Mouse (Mus musculus) heart, postnatal 25 days (tissue): ENCODE data around the gene Grip2. TPM values are rescaled to one million over a fixed set of nuclear protein-coding genes. Genes with fewer than 3 reads are reported as not detected.

Source experiments
- DNase-seq: peaks from one replicate; pipeline ENCODE4 v3.0.0; 2022; ENCODE audit warnings: low spot score
- intact Hi-C: fragments of 180-260 bp; cut with DNase I; formaldehyde crosslinking; loops from one replicate; pipeline ENCODE4 v1.15.1; 2025
- total RNA-seq, 2 experiments: library from RNA; stranded (reverse); gene quantifications; 2 replicates each; pipeline ENCODE4 v1.2.3; 2021

The Grip2 gene
- total RNA-seq: 10 to 100 TPM; 12.3 to 17.4 TPM

DNA sequence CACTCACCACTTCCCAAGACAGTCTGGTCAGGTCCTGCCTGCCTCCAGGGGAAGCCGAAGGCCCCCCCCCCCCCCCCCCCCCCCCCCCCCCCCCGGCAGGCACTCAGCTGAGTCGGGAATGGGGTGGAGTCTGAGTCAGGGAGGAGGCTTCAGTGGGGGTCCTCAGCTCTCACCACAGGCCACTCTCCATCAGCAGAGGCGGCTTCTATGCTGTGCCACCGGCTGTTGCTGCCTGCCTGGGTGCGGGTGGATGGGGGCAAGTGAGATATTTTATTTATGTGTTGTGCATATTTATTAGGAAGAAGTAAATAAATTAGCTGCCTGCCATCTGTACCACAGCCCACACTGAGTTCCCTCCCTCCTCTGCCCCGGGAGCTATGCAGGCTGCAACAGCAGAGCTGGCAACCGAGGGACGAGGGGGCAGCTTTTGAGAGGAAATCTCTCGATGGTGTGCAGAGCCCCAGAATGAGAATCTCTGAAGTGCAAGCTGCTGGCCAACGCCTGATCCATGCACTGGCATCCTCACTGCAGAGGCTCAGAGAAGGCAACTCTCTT lies at the start of gene Grip2:
TSS of gene Grip2 (minus strand) at position 235 of the 555 bp plus-strand sequence.
- intact Hi-C loops: no loop called here
- DNase-seq: no peak

DNA sequence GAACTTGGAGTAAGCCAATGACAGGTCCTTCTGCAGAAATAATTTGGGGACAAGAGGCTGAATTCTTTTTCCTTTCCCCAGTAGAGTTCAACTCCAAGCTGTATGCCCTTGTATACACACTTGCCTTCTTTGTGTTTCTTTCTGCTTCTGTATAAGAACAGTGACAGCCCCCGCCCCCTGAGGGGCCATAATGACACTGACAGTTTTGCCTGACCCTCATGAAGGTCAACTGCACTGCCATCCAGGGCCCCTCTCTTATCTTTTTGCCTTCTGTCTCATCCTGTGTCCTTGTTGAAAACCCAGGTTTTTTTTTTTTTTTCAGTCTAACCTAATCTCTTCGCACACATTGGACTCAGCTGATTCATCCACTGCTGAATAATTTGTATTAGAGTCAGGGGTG lies 45.7 kb upstream of the Grip2 start:
- no peak for DNase-seq
- intact Hi-C loops: no loop called here

DNA sequence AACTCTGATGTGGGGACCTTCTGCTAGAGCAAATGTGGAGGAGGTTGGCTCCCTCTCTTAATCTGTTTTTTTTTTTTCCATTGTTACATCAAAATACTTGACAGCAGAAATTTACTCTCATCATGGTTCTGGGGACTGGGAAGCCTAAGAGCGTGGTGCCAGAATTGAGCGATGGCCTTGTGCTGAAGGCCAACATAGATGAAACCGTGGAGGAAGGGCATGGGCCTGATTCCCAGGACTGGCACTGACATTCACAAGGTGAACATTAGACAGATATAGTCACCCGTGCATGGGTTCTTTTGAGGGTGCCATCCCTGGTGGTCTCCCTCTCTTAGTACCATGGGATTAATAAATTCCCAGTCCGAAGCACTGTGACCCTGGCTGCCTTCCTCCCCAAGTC lies 41.0 kb upstream of the Grip2 start:
- intact Hi-C loops: no loop called here
- no peak for DNase-seq

DNA sequence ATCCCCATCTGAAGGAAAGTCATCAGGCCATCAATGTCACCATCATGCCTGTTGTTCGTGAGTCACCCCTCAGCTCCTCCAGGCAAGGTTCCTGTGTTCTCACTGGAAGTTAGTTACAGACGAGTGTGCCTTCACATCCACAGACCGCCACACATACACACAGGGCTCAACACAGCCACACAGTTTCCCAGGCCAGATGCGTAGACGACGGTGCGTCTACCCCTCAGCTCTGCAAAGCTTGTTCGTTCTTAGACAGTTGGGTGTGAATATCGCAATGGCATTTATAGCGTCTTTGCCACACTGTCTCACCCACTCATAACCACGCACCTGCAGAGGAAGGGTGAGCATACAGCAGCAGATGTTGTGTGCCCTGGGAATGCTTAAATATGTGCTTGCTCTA lies 38.6 kb upstream of the Grip2 start:
- no peak for DNase-seq
- intact Hi-C loops: no loop called here

DNA sequence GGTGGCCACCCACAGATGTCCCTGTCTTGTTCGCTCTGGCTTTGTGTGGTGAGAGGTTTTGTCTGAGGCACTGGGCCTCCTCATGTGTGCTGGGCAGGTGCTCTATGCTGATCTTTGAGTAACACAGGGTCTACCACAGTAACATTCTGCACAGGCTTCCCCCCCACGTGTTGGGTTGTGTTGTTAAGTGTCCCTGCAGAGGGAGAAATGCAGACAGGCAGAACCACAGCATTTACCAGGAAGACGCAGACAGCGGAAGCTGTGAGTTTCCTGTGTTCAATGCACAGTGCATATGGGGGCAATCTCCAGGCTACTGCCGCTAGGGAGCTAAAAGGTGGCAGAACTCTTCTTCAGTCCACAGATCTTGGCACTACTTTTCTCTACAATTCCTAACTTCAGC lies 37.5 kb upstream of the Grip2 start:
- DNase-seq: no peak
- intact Hi-C loops: no loop called here

DNA sequence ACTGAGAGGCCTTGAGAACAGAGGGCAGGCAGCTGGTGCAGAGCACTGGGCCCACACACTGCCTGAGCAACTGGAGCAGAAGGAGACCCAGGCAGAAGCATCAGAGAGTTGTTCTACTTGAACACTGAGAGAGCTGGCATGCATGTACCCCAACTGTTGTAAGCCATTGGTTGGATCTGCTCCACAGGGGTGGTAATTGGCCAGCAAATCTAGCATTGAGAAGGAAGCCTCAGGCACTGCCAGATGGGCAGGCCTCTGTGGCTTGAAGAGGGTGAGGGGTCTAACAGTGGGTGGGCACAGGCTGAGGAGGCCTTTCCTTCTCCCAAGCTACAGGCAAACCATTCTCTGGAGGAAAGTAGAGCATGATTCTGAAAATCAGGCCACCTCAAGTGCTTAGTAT lies 35.8 kb upstream of the Grip2 start:
- DNase-seq: no peak
- intact Hi-C loops: no loop called here

DNA sequence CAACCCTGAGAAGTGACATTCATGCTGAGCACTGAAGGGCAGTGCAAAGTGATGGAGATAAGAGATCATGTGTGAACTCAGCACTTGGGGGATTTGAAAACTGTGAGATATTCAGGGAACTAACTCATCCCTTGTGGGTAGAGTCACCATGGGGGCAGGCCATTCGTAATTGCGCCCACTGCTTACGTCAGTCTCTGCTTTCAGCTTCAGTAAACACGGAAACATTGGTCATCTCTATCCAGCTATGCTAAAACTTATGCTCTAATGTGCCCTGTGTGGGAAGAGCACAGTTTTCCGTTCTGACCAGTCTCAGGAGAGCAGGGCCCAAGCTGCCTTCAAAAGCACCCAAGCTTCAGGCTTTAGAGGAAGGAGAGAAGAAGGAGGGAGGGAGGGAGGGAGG lies 31.3 kb upstream of the Grip2 start:
- intact Hi-C loops: no loop called here
- DNase-seq: no peak

DNA sequence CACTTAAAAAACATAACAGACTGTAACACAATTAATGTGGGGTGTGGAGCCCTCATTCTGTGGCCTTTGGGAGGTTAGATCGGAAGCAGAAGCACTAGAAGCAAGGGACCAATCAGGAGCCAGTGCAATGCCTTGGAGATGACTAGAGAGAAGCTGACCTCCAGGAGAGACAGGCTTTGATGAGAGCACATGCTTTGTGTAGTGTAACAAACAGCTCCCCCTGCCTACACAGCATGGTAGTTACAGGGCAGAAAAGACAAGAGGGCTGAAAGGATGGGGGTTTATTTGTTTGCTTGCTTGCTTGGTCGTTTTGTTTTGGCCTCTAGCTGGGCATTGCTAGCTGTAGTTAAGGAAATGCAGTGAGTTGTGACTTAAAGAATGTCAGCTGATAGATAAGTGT lies 25.5 kb upstream of the Grip2 start:
- DNase-seq: no peak
- intact Hi-C loops: loop anchor here (1.0 to 5.0 kb wide), 3 partner anchors 76 to 325 kb away; no protein-coding TSS in a partner anchor

DNA sequence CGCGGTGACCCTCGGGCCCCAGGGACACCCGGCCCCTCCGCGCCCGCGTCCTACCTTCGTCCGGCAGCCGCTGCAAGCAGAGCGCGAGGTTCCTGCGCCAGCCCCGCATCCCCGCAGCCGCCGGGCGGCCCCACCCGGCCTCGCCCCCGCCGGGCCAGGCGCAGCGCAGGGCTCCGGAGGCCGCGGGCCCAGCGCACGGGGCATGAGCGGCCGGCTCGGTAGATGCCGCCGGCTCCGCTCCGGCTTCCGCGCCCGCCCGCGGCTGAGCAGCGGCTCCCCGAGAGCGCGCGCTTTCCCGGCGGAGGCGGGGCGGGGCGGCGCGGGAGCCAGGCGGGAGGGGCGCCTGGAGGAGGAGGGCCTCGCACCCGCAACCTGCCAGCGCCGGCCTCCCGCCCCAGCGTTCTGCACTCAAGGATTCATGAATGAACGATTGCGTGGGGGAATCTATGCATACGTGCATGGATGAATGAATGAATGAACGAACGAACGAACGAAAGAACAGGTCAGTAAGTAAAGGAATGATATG lies 16.6 kb upstream of the Grip2 start:
- no peak for DNase-seq
- intact Hi-C loops: no loop called here

DNA sequence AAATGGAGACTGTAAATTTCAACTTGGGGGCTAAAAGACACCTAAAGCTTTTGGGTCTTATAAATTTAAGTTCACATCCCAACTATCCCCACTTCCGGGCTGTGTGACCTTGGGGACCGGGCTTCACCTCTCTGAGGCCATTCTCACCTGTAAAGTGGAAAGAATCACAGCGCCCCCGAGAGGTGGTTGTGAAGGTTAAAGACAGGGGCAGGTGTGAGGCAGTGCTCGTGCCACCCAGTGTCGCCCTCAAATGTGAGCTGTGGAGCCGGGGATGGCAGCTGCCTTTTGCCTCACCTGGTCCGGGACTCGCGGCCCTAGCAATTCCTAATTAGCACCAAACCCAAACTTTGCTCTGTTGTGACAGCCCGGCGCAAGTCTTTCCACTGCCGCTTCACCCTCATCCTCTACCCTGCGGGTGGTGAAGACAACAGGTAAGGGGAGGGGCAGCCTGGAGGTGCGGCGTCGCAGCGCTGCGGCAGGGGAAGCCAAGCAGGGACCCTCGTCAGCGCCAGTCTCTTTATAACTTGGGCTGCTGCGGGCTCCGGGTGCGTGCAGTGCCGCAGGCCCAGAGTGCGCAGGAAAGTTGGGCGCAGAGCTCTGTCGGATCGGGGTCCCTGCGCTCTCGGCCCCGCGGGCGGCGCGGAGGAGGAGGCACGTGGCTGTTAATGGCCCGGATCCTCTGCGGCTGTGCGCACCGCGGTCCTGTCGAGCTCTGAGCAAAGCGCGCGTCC lies 16.0 kb upstream of the Grip2 start:
- intact Hi-C loops: no loop called here
- no peak for DNase-seq

DNA sequence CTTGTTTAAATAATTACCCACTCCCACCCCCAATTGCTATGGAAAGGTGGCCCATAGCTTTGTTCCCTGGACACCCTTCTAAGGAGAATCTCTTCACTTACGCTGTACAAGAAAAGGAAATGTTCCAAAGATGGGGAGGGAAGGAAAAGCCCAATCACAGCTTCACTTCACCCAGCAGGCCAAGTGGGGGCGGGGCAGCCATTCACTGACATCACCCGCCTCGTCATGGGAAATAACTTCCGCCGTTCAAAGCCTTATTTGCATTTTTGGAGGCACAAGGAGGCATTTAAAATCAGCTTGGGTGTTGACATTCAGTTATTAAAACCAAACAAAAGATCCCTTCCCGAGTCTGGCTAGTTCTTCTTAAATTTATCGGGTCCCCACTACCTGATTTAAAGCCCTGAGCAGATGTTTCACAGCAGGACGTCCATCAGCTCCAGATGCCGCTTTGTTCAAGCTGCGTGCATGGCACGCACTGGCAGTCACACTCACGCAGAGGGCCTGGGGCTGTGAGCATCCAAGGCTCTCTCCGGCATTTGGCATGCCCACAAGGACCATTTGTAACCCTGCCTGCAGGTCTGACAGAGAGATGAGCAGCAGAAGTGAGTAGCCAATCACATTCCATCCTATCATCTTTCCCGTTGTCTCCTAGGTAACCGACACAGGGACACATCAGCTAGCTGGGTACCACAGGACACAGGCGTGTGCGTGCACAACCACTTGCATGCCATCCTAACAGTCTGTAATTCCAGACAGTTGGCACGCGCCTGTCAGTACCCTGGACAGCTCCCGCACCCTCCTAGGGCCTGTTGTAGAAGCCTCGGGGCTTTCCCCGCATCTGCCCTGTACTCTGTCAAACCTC lies 12.2 kb upstream of the Grip2 start:
- DNase-seq: no peak
- intact Hi-C loops: no loop called here

DNA sequence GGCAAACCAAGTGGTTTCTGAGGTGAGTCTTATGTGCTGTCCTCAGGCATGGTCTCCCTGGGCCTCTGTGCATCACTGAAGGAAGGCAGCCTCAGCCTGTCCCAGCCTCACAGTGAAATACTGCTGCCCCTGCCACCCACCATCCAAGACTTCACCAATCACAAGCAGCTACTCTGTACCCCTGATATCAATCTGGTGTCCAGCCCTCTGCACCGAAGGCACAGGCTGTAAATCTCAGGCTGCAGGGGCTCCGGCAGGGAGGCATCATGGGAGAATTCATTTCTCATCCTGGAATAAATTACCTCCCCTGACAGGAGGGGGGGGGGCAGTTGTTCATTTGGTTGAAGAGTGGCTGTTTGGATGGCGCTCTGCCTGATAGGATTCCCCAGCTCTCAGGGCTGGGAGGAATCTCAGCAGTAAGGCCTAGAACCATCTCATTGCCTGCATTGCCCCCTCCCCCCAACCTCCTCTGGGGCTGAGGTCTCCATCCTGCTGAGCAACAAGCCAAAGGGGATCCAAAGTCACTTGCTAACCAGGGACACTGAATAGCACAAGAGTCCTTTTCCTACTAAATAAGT lies 5.9 kb upstream of the Grip2 start:
- DNase-seq: no peak
- intact Hi-C loops: no loop called here

DNA sequence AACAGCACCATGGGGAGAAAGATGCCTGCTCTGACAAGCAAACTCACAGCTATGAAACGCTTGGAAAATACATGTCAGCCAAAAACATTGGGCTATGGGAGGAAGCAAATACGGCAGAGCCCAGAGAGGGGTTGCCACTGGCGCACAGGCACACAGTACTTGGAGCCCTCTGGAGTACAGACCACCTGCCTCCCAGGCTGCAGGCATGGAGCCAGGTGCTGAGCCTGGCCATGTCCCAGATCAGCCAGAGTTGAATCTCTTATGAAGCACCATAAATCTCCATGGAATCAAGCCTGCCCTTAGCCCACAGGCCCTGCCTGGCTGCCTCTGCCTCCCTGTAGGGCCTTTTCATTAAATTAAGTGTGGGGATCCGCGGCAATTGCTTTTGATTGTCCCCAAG lies 876 bp upstream of the Grip2 start:
- intact Hi-C loops: no loop called here
- no peak for DNase-seq

DNA sequence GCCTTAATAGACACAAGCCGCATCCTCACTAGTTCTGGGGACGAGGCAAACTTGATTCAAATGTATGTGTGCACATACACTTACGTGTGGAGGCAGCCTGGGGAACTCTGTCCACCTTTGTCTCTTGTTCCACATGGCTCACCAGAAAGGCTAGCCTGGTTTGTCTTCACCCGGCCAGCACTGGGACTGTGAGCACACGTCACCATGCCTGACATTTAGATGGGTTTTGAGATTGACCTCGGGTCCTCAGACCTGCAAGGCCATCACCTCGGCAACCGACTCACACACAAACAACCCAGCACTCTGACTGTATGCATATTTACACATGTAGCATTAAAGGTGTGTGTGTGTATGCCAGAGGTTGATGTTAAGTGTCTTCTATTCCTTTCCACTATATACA lies 8.8 kb downstream of the Grip2 start:
- intact Hi-C loops: no loop called here
- DNase-seq: no peak

DNA sequence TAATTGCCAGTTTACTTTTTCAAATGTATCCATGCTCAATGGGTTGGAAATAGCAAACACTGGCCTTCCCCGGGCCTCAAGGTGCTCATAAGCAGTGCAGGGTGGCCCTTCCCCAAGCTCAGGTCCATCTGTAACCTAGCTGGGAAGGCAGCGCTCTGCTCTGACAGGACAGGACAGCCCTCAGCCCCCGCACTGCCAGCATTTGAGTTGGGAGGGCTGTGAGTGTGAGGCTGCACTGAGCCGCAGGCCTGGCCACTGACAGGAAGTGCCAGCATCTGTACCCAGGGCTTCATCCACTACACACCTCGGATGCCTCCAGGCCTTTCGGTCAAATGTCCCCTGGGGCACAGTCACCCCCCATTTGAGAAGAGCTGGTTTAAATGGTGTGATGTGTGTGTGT lies 11.1 kb downstream of the Grip2 start:
- intact Hi-C loops: no loop called here

DNA sequence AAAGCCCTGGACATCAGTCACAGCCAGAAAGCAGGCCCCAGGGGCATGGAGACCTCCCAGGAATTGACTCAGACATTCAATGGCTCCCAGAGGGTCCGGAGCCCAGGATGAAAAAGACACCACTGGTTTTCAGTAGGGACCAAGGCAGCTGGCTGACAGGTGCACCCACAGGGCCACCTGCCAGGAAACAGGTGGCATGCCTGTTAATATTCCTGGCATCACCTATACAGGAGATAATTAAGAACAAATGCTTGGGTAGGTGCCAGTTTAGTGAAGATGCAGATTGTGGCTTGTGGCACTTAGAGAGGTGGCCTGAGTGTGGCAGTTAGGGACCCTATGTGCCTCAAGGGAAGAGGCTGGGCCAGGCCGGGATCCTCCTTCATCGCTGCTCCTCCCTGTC lies 13.4 kb downstream of the Grip2 start:
- intact Hi-C loops: no loop called here
- DNase-seq: no peak

More for the DNA sequence above, 11.1 kb downstream of the Grip2 start:
- DNase-seq: no peak

DNA sequence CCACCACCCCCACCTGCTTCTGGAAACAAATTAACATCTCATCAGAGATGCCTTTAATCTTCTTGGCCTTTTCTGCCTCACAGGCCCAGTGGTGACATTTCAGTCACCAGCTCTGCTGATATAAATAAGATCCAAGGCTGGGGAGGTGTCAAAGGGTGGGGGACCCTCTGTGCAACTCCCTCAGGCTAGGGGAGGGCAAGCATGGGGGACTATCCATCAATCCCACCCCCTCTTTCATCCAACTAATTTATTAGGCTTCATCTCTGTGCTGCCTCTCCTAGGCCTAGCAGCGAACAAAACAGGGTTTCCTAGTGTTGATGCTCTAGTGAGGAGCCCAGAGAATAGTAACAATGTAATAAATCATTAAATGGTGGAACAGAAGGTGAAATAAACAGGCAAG lies 17.0 kb downstream of the Grip2 start:
- DNase-seq: no peak
- intact Hi-C loops: no loop called here

DNA sequence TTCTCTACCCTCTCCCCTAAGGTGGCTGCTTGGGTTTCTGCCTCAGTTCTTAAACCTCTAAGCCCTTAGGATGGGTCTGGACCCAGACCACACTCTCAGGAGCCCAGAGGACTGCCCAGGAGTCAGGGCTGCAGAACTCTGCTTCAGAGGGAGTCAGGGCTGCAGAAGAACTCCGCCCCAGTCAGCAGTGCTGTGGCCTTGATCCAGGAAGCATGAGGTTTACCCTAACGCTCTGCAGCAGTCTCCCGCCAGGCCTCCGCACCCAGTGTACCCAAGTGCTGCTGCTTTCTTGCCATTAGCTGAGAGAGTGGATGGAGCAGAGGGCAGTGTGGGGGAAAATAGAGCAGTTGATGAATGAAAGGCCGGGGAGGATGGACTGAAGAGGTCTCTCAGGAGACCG lies 19.0 kb downstream of the Grip2 start:
- intact Hi-C loops: no loop called here
- no peak for DNase-seq

DNA sequence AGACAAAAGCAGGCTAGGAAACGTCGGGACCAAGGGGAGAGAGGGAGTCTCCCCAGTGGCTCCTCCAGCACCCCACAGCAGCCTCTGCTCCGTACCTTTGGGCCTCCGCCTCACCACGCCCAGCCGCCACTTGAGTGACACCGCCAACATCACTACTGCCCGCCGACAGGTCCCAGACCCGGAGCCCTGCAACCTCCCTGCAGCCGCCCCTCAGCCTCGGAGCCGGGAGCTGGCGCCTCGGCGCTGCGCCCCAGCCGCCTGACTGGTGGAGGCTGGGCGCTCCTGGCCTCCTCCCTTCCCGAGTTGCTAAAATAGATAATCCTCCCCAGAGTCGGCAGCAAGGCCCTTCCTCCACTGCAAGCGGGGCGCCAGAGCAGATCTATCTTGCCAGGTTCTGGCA lies 19.9 kb downstream of the Grip2 start:
- intact Hi-C loops: no loop called here
- DNase-seq: no peak

DNA sequence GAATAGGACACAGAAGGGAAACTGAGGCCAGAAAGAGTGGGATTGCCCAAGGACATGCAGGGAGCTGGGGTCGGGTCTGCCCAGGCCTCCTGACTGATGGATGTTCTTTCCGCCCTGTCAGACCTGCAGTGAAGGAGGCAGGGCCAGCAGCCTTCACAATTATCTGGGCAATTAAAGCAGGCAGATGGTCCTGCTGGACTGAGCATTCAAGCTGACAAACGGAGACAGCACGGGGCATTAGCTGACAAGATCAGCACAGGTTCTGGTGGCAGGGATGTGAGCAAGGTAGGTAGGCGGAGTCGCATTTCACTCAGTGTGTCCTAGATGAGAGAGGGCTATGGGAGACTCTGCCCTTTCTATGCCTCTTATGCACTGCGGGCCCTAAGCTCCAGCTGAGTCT lies 22.9 kb downstream of the Grip2 start:
- no peak for DNase-seq
- intact Hi-C loops: no loop called here

DNA sequence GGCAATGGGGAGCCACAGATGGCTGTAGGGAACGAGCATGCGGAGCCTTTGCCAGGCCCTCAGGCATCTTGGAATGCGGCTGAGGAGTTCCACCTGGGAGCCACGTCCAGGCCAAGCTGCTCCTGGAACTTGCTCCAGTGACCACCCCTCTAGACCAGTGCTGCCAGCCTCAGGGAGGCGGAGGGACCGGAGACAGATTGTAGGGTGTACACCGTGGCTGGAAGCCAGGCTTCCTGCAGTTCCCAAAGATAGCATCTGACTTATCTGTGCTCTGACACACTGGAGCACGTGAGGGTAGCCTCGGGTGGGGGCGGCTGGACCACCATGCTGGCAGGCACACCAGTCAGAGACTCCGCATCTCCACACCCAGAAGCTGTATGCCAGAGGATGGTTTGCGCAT lies 28.6 kb downstream of the Grip2 start:
- intact Hi-C loops: no loop called here
- no peak for DNase-seq
